Mouse (Mus musculus) kidney, adult 8-10 months (tissue): ENCODE measurements around the gene Saa4.
"Not testable (repeated sequence)": the region's sequence is repeated elsewhere in the genome, so short reads cannot be mapped to it uniquely, and the experiment has no call there.

ENCODE experiments used
- DNase-seq, 2 experiments: peaks; one replicate each; pipeline ENCODE4 v3.0.0; 2022

Saa4 gene

DNA sequence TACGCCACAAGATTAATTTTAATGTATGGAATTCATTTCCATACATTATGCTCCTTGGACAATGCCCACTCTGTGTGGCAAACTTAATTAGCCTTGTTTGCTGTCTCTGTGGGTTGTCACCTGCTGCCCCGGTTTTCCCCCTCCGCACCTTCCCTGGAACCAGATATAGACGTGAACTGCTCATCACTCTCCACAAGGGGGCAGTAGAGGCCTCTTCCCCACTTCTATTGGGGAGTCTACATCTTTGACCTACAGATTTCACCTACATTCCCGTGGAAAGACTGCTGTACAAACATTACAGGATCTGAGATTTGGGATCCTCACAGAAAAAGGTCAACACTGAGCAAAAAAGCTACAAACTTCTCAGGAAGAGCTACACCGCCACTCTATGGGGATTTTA is 17.9 kb downstream of the Saa4 start:
- peak; percentile 27 to 56 for DNase-seq

GRCm38 (mm10) chr7:46712250-46712649 is 20.2 kb downstream of the Saa4 start:
- DNase-seq: no peak

- DNase-seq: peak; percentile 63 to 79
Measured at GRCm38 (mm10) chr7:46710390-46710844, 22.0 kb downstream of the Saa4 start, which contains the start of gene Saal1. TSS of gene Saal1 (minus strand) at chr7:46710680.

DNA sequence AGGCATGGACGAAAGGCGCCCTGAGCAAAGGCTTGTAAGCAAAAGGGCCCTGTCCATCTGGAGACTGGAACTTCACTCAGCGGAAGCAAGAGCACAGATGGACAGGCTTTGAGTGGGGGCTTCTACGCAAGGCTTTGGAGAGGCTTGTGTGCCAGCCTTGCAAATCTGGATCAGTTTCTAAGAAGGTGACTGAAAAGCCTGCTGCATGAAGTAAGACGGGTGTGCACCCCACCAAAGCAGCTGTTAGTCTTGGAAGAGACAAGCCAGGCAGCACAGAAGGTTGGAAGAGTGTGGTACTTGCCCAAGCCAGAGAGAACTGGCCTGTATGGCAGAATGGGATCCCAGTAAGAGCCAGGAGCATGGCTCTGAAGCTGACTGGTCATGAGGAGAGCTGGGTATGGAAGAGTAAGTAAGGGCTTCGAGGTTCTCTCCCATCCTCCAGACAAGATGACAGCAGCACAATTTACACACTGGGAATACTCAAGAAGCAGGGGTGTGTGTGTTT is 31.8 kb downstream of the Saa4 start:
- no peak for DNase-seq

- no peak for DNase-seq
Measured at GRCm38 (mm10) chr7:46696754-46697153, 35.6 kb downstream of the Saa4 start.

DNA sequence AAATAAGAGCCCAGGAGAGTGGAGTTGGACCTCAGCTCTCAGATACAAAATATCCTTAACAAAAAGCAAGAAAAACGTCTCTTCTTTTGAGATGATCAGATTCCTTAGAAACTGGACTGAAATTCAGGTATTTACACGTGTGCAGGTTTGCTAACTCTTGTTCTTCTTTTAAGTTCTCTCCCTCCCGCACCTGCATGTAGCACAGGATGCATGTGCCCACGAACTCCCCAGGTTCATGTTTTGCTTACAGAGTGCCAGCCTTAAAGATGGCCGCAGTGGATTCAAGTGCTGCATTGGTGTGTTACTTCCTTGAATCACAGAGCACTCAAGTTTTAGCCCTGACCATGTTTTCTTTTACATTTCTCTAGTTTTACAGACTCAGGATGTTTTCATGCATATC is 45.6 kb downstream of the Saa4 start:
- DNase-seq: no peak

GRCm38 (mm10) chr7:46680732-46681131 is 51.7 kb downstream of the Saa4 start:
- DNase-seq: no peak

- DNase-seq: not testable (repeated sequence)
Measured at GRCm38 (mm10) chr7:46679044-46679443, 53.4 kb downstream of the Saa4 start.

- no peak for DNase-seq
Measured at GRCm38 (mm10) chr7:46678417-46678816, 54.0 kb downstream of the Saa4 start.
